Mouse (Mus musculus) fibroblast of lung, adult 2 months (primary cell): ENCODE measurements at regions not wholly inside any gene's neighbourhood (a gene's known extent, or its start where the extent isn't known, plus 50 kb on each side); places are given as distances from the start of the nearest gene placed in this dataset.
A peak's percentile ranks its signal among the peaks of the same experiment; 100 is the strongest.

ENCODE experiments used
- DNase-seq: peaks from one replicate; pipeline ENCODE4 v3.0.0-alpha.2; 2011; ENCODE audit warnings: low read depth

DNA sequence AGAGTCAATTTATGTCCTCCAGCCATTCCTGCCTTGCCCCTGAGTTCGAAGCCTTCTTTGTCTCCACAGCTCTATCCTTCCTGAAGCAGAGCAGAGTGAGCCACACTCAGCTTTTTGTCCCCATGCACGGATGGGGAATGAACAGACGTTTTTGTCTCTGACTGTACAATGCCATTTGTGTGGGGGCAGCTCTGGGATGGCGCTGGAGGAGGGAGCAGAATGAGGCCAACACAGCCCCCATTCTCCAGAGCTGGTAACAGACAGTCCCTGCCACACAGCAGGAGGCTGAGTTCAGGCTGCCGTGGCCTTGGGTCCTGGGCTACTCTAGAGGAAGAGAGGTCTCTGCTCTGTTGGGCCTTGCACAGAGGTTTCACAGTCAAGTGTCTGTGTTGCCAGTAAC lies 327.4 kb downstream of the H2al1j start:
- no peak for DNase-seq

GRCm38 (mm10) chrX:11655466-11655865 lies 327.8 kb downstream of the H2al1j start:
- no peak for DNase-seq

DNA sequence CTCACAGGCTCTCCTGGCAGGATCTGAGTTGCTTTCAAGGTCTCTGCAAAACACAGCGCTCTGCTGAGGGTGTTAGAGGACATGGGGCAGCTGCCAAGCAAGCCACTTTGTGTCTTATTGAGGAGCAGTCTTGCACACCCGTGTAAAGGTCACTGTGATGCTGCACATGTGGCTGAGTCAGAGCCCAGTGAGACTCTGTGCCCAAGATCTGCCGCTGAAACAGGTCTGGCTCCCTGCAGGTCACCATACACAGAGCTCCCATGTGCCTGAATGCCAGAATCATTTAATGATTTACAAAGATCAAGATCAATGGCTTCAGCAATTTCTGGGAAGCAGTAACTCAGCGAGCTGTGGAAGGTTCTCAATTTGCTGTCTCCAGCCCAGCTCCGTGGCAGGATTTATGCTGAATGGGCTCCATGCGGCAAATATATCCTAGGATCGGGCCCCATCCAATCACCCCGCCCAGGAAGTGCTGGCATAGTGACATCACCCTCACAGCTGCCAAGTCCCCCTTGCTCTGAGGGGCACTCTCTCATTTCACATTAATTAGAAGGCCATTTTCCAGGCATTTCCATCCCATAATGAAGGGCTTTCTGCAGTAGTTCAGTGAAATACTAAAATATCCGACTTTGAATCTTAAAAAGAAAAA lies 330.1 kb downstream of the H2al1j start:
- DNase-seq: no peak

- DNase-seq: no peak
Observed at GRCm38 (mm10) chrX:11663187-11663829, 335.7 kb downstream of the H2al1j start.

DNA sequence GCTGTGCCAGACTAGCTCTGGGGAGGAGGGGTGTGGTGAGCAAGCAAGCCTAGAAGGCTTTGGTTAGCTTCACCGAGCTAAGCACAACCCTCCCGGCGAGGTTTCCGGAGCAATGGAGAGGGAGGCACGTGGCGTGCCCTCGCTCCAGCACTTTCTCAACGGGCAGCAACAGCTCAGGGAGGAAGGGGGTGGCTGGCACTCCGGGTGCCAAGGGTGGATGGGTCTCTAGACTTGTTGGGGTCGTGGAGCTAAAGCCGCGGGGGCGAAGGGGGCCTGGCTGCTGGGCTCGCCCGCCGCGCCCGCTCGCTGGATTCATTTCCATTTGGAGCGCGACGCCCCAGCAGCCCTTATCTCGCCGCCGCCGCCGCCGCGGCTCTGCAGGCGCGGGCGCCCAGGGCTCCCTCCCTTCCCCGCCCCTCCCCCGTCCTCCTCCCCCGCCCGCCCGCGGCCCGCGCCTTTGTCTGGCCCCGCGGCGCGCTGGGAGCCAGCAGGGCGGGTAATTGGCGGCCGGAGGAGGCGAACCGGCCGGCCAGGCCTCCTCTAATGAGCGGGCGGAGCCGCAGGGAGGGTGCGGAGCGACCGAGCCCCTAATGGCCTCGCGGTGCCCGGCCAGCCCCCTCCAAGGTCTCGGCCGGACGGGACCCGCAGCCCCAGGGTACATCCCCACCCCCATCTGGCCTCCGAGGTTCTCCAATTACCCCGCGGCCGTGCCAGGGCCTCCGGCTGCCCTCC lies 336.9 kb downstream of the H2al1j start:
- peak; percentile 27 for DNase-seq

GRCm38 (mm10) chrX:11665077-11665974 lies 337.7 kb downstream of the H2al1j start:
- DNase-seq: no peak

DNA sequence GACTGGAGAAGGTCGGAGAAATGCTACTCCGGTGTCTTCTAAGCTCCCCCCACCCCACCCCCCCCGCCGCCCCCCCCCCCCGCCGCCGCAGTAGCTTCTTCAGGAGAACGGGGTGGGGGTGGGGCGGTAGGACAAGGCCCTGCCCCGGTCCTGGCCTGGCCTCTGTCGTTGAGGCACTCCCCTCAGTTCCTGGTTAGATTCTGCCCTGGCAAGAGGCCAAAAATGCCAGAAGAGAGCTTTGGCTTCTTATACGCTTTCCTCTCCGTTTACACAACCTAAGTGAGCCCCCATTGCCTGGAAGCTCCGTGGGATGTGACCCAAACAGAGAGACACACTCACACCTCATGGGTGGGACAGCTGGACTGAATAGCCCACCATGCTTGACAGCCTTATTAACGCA lies 338.9 kb downstream of the H2al1j start:
- DNase-seq: no peak

- no peak for DNase-seq
Observed at GRCm38 (mm10) chrX:11671805-11672204, 344.2 kb downstream of the H2al1j start.

GRCm38 (mm10) chrX:11678086-11678485 lies 350.5 kb downstream of the H2al1j start:
- no peak for DNase-seq

DNA sequence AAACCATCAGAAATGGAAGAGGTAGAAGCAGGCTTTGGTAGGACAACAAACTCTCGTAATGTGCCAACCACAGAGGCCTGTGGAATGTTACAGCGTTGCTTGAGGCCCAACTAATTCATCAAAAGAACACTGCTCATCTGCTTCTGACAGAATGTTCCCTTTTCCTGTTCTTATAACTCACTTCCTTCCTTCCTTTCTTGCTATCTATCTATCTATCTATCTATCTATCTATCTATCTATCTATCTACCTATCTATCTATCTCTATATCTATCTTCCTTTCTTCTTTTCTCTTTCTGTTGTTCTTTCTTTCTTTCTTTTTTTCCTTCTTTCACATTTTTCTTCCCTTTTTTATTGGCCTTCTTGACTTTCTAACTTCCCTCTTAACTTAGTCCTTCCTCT lies 353.7 kb downstream of the H2al1j start:
- DNase-seq: no peak

- no peak for DNase-seq
Observed at GRCm38 (mm10) chrX:11689989-11690405, 362.4 kb downstream of the H2al1j start.

DNA sequence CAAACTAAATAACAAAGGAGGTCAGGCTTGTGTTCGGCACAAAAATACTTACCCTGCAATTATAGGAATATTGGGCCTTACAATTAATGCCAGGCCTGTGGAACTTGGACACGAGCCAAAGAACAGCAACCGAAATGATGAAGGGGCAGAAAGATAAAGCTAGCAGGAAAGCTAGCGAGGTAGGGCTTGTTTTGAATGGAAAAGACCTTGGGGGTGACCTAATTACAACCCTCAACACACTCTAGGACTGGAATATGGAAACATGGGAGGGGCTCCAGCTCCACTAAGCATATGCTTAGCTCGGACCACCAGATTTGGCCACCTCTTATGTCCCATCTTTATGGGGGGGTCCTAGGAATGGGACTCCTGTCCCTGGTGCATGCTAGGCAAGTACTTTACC lies 362.8 kb downstream of the H2al1j start:
- DNase-seq: no peak

- no peak for DNase-seq
Observed at GRCm38 (mm10) chrX:11691019-11691418, 363.4 kb downstream of the H2al1j start.

- DNase-seq: no peak
Observed at GRCm38 (mm10) chrX:11696565-11696964, 368.9 kb downstream of the H2al1j start.

DNA sequence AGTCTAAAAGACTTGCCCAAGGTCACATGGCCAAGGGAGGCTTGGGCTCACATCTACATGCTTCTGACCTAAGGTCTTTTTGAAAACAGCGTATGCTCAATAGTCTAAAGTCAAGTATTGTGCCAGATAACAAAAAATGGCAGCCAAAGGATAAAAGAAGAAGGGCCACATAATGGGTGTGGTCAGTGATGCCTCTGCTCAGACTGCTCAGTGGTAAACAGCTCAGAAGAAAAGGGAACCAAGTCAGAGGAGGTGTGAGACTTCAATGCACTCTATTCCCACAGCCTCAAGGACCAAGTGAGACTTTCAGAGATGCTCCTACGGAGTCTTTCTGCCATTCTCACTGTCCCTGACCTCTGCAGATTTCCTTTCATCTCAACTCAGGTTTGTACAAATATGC lies 373.5 kb downstream of the H2al1j start:
- DNase-seq: no peak

DNA sequence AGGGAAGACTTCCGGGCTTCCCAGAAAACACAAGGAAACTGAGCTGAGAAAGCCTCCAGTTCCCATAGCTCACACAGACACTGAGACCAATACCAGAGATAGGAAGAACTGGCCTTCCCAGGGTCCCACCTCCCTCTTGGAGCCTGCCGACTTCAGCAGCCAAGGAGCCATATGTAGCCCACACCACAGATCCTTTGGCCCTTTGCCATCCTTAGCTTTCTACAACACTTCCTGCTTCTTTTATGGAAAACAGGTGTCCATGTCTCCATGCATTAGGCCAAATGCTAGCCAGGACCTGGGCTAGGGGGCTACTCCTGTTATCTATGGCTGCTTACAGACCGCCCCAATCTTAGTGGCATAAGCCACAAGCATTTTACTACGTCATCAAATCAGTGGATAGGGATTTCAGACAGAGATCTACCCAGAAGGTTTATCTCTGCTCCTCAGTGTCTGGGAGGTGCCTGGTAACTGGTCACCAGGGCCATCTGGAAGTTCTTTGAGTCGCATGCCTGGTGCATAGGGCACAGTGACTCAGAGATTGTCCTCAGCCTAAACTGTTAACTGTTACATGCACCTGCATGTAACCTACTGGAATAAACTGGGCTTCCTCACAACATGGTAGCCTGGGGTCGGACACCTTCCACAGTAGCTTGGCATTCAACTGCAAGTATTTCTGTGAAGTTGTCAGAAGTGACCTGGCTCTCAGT lies 378.4 kb downstream of the H2al1j start:
- DNase-seq: no peak

DNA sequence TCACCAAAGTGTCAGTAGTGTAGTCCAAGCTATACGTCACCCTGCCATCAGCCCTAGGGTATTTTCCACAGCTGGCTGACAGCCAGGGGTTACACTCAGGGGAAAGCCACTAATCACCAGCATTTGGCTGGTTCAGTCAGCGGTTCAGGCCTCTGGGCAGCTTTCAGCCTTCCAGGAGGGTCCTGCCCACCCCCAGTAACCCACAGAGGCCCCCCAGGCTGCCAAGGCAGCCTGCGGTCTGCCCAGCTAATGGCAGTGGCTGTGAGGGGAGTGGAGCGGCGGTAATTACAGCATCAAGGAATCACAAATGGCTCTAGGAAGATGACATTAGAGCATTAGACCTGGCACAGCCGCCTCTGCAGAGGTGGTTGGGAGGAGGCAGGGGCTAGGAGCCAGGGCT lies 379.7 kb downstream of the H2al1j start:
- DNase-seq: no peak

DNA sequence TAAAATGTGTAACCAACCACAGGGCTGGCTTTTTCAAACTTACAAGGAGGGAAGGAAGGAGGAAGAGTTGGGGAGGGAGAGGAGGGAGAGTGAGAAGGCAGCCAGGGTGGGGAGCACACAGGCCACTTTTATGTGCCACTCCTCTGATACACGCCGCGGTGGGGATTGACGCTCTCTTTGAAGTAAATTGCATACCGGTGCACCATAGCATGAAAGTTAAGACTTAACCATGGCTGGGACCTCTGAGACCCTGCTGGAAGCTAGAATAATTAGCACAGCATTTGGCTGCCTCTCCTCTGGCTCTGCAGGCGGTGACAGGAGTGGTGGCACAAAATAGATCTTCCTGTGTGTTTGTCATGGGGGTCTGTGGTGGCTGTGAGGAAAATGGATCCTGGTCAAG lies 380.7 kb downstream of the H2al1j start:
- DNase-seq: no peak

DNA sequence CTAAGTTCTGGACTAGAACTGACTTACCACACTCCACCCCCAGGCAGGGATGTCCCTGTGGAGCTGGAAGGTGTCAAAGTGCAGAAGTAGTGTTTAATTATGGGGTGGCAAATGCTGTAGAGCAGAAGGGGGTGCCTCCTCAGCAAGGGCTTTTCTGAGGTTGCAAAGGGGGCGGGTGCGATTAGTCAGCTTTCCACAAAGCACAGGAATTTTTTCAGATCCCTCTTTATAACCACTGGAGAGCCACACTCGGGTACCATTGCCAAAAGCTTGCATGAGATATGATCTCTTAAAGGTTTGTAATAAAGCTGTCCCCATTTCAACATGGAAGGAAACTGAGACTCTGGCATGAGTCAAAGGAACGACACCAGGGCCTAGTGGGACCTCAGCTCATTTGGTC lies 381.7 kb downstream of the H2al1j start:
- no peak for DNase-seq

GRCm38 (mm10) chrX:11713423-11713822 lies 385.8 kb downstream of the H2al1j start:
- no peak for DNase-seq

DNA sequence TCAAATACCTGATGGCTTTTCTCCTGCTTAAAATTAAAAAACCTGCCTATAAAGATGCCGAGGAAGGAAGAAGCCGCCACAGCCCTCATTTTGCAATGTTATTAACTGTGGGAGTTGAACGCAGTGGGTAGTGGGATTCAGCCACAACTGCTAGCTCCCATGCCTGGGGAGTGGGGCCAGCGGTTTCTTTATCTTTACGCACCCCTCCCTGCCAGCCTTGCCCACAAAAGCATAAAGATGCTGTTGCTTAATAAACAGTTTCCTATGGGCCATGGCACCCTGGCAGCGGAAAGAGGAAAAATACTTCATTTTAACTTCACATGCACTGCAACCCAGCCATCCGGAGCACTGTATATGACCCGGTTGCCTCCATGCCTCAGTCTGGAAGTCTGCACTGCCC lies 389.2 kb downstream of the H2al1j start:
- no peak for DNase-seq

DNA sequence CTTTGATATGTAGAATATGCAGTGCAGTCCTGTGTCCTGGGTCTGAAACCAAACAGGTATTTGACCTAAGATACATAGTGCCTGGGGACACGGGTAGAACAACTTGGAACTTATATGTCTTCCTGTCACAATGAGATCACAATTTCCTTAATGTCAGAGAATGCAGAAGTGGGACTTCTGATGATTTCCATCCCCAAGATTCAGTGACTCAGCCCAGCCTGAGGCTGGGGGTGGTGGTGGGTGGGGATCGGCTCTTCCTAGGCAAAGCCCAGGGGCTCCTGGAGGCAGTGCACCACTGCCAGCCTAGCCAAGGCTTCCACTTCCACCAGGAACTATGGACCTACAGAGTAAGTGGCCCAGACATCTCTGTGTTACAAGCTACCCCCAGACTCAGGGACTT lies 391.2 kb downstream of the H2al1j start:
- DNase-seq: no peak
